Mouse (Mus musculus) brain, adult 2 months (tissue): ENCODE measurements at regions not wholly inside any gene's neighbourhood (a gene's known extent, or its start where the extent isn't known, plus 50 kb on each side); places are given as distances from the start of the nearest gene placed in this dataset.

Experiments
- DNase-seq: peaks from one replicate; pipeline ENCODE4 v3.0.0; 2011; ENCODE audit warnings: low read depth, low spot score

DNA sequence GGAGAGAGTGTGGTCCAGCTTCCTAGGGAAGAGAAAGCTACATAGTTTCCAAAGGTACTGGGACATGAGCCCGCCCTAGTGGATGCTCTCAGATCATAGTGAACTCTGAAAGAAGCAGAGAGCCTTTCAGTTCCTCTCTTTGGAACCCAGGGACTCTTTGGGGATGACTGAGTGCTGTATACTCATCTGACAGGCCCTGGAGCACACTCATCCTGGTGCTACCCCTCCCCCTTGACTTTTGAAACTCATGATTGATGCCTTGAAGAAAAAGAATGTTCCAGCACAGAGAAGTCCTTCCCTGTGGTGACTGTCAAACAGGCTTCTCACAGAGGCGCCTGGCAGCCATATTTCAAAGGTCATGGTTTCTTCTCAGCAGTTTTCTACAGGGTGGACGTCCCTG lies 254.2 kb upstream of the Eif4g2 start:
- DNase-seq: no peak

- DNase-seq: peak; percentile 78
Measured at GRCm38 (mm10) chr7:111322901-111323300, 240.1 kb upstream of the Eif4g2 start.

DNA sequence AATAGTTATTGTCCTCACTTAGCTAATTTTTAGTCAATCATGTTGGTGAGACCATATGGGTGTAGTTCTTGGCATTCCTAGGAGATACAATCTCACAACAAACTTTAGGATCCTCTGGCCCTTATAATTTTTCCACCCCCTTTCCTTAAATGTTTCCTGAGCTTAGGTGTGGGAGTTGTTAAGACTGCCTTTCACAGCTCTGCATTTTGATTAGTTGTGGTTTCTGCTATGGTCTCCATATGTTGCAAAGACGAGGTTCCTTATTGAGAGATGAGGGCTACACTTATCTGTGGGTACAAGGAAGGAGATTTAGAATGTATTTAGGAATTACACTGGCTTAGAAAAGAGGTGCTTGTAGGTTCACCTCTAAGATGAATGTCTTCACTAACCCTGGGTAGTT lies 237.1 kb upstream of the Eif4g2 start:
- DNase-seq: peak; percentile 68

- DNase-seq: no peak
Measured at GRCm38 (mm10) chr7:111316479-111316990, 233.7 kb upstream of the Eif4g2 start.

GRCm38 (mm10) chr7:111313921-111314320 lies 231.1 kb upstream of the Eif4g2 start:
- DNase-seq: peak; percentile 73

DNA sequence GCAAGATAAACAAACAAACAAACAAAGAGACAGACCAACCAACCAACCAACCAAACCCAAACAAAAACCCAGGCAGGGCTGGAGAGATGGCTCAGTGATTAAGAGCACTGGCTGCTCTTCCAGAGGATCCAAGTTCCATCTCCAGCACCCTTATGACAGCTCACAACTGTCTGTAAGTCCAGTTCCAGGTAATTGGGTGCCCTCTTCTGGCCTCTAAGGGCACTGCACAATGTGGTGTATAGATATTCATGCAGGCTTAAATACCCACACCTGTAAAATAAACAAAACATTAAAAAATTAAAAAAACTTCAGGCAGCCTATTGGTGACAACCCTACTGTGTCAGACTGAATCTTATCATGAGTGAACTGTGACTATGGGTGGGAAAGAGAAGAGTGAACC lies 222.4 kb upstream of the Eif4g2 start:
- no peak for DNase-seq

- peak; percentile 72 for DNase-seq
Measured at GRCm38 (mm10) chr7:111301791-111302488, 219.1 kb upstream of the Eif4g2 start.

GRCm38 (mm10) chr7:111297174-111297902 lies 214.5 kb upstream of the Eif4g2 start:
- peak; percentile 87 for DNase-seq

- no peak for DNase-seq
Measured at GRCm38 (mm10) chr7:111283411-111283955, 200.7 kb upstream of the Eif4g2 start.

DNA sequence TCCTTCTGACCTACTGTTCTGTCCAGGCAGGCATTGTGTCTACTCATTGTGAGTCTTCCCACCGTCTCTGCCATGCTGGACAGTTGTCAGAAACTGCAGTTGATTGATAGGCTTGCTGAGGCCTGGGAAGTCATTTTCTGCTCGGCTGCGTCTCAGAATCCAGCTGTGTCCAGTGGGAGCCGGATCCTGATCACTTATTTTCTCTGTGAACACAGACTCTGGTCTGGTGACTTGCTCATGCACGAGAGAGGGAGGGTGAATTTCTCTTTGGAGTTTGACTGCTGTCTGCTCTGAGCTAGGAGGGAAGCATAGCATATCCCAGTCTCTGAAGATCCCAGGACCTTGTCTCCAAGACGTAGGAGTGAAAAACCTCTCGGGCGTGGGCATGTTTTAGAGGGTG lies 199.5 kb upstream of the Eif4g2 start:
- no peak for DNase-seq

- no peak for DNase-seq
Measured at GRCm38 (mm10) chr7:111277703-111278102, 194.9 kb upstream of the Eif4g2 start.

DNA sequence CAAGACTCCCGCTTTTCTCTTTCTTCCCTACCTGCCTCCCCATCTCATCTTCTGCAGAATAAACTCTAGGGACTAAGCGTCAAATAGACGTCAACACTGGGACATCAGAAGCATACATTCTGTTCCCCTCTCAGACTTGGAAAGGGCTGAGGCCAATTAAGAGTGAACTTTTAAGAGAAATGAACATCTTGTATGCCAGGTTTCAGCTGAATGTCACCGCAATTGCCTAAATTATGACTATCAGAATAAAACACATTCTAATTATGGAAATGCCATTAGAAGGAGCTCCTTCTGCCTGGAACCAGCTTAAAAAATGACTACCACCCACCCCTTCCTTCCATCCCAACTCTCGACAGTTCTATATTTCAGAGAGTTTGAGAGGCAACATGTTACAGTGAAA lies 191.0 kb upstream of the Eif4g2 start:
- DNase-seq: peak; percentile 69

DNA sequence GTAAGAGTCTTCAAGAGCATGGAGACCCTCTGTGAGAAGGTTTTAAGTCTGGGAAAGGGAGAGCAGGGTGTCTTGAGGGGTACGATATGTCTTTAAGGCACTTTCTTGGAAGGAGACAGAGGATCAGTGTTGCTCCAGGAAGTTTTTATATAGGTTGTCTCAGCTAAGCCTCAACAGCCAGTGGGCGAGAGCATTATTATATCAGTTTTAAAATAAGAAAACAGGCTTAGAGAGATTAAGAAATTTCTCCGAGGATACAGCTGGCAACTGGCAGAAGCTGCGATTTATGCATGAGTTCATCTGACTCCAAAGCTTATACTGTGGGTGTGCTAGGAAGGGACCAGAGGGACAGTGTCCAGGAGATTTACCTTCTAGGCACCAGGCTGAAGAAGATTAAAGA lies 188.0 kb upstream of the Eif4g2 start:
- peak; percentile 52 for DNase-seq

GRCm38 (mm10) chr7:111268197-111268596 lies 185.4 kb upstream of the Eif4g2 start:
- no peak for DNase-seq

GRCm38 (mm10) chr7:111263302-111263701 lies 180.5 kb upstream of the Eif4g2 start:
- DNase-seq: no peak

GRCm38 (mm10) chr7:111259630-111260574 lies 177.1 kb upstream of the Eif4g2 start:
- no peak for DNase-seq

- DNase-seq: no peak
Measured at GRCm38 (mm10) chr7:111257842-111258241, 175.0 kb upstream of the Eif4g2 start.

GRCm38 (mm10) chr7:111256199-111256598 lies 173.4 kb upstream of the Eif4g2 start:
- no peak for DNase-seq

DNA sequence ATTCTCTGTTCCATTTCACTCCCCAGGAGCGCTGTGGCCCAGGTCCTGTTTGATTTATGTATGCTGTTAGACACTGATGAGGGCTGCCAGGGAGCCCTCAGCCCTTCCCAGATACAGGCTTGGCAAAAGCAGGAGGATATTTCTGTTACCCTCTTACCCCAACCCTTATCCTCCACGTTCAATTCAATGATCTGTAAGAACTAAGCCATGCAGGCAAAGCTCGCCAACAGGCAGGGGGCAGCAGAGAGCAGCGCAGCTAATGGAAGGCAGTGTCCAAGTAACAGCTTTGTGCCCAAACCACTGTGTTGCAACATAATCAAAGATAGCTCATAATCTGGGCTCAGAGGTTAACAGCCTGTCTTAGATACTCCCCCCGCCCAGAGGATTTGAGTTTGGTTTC lies 166.8 kb upstream of the Eif4g2 start:
- peak; percentile 81 for DNase-seq

- DNase-seq: peak; percentile 77
Measured at GRCm38 (mm10) chr7:111245488-111245887, 162.7 kb upstream of the Eif4g2 start.

- DNase-seq: peak; percentile 36
Measured at GRCm38 (mm10) chr7:111245067-111245466, 162.2 kb upstream of the Eif4g2 start.

GRCm38 (mm10) chr7:111243831-111244230 lies 161.0 kb upstream of the Eif4g2 start:
- no peak for DNase-seq
